Mouse (Mus musculus) liver, embryonic 12.5 days (tissue): ENCODE results near the gene Nppc. TPM values are rescaled to one million over a fixed set of nuclear protein-coding genes. Genes with fewer than 3 reads are reported as not detected.

Source experiments
- ATAC-seq: fragments of 200-750 bp; cut with Nextera tagmentation; 2 replicates; pipeline ENCODE4 v1.8.0; 2017; ENCODE audit warnings: moderate number of reproducible peaks, mild to moderate bottlenecking, moderate library complexity
- H3K27ac ChIP-seq: fragments of 300-500 bp; sonication (generic); 2 replicates; pipeline ENCODE4 v1.5.1; 2016; ENCODE audit warnings: mild to moderate bottlenecking
- H3K27me3 ChIP-seq: fragments of 300-500 bp; sonication (generic); replicated peaks from 2 replicates; pipeline ENCODE4 v1.6.1; 2016; ENCODE audit warnings: mild to moderate bottlenecking, moderate library complexity
- H3K36me3 ChIP-seq: fragments of 300-500 bp; sonication (generic); 2 replicates; pipeline ENCODE4 v1.6.1; 2016; ENCODE audit warnings: mild to moderate bottlenecking, moderate library complexity
- H3K4me1 ChIP-seq: fragments of 300-500 bp; sonication (generic); 2 replicates; pipeline ENCODE4 v1.6.1; 2016
- H3K4me2 ChIP-seq: fragments of 300-500 bp; sonication (generic); 2 replicates; pipeline ENCODE4 v1.6.1; 2016; ENCODE audit warnings: mild to moderate bottlenecking, moderate library complexity
- H3K4me3 ChIP-seq: fragments of 300-500 bp; sonication (generic); 2 replicates; pipeline ENCODE4 v1.5.1; 2016; ENCODE audit warnings: mild to moderate bottlenecking, moderate library complexity
- H3K9ac ChIP-seq: fragments of 300-500 bp; sonication (generic); 2 replicates; pipeline ENCODE4 v1.6.1; 2016; ENCODE audit warnings: mild to moderate bottlenecking, moderate library complexity
- H3K9me3 ChIP-seq: fragments of 300-500 bp; sonication (generic); replicated peaks from 2 replicates; pipeline ENCODE4 v1.6.1; 2016; ENCODE audit warnings: mild to moderate bottlenecking, moderate library complexity
- WGBS: fragments of 180-500 bp; shearing (Covaris S2); methylation state at CpG from one replicate; pipeline ENCODE4 v1.1.7; 2016; ENCODE audit not compliant: insufficient replicate concordance; 5-methylcytosine and 5-hydroxymethylcytosine counted together
- microRNA-seq: library from miRNA; unstranded; fragments of <30 nt; microRNA quantifications from one replicate; pipeline ENCODE4, GENCODE M21; 2017
- polyA plus RNA-seq: library from polyadenylated mRNA; unstranded; fragments of >200 nt; fragmentation: Nextera tagmentation; extraction: Ambion mirVana; gene quantifications from 2 replicates; pipeline ENCODE4 v1.2.1, GENCODE M21; 2016

Gene Nppc
- polyA plus RNA-seq, 1 experiment from 2014 or later = not detected

- no peak overlapping the region for H3K9ac ChIP-seq
- WGBS = 54% methylated on average over 10 of the region's 10 CpGs
- H3K4me3 ChIP-seq = no peak overlapping the region
- ATAC-seq = no peak
- H3K36me3 ChIP-seq = no peaks in the 10 kb centered on the region
- no peaks in the 10 kb centered on the region for H3K27me3 ChIP-seq
- no peaks in the 10 kb centered on the region for H3K9me3 ChIP-seq
- H3K27ac ChIP-seq = no peak overlapping the region
- H3K4me2 ChIP-seq = no peak overlapping the region
- H3K4me1 ChIP-seq = no peaks in the 10 kb centered on the region
These were observed 51.8 kb downstream of the Nppc start for GRCm38 (mm10) chr1:86618454-86619125.

Small RNA genes lying within 50 kb of the gene (microRNA-seq; reads per million reads assigned to microRNA genes)
- gene Gm22955 = not detected

Other genes with a start within 250 kb of the Nppc start
- gene Nmur1, start 244.3 kb downstream of the Nppc start, polyA plus RNA-seq = 0.19 TPM in 1 of 2 replicates, not detected in the other
- gene Tex44, start 244.2 kb downstream of the Nppc start, polyA plus RNA-seq = not detected in 2 replicates
- gene Ptma, start 143.8 kb downstream of the Nppc start, polyA plus RNA-seq = 1,639 and 1,657 TPM in 2 replicates
- gene Pde6d, start 87.9 kb downstream of the Nppc start, polyA plus RNA-seq = 44.0 and 48.0 TPM in 2 replicates
- gene Cops7b, start 87.7 kb downstream of the Nppc start, polyA plus RNA-seq = 23.4 and 24.3 TPM in 2 replicates
- 13.2 and 15.0 TPM in 2 replicates for gene Dis3l2, start 33.2 kb upstream of the Nppc start, polyA plus RNA-seq